Mouse (Mus musculus) midbrain, embryonic 16.5 days (tissue): ENCODE measurements around the gene Hoxa3. TPM values are rescaled to one million over a fixed set of nuclear protein-coding genes. Genes with fewer than 3 reads are reported as not detected.

Experiments used
- ATAC-seq: fragments of 200-750 bp; cut with Nextera tagmentation; 2 replicates; pipeline ENCODE4 v1.8.0; 2017; ENCODE audit warnings: moderate TSS enrichment
- H3K27ac ChIP-seq: fragments of 300-500 bp; sonication (generic); 2 replicates; pipeline ENCODE4 v1.5.1; 2014; ENCODE audit warnings: mild to moderate bottlenecking, low read length, mixed read lengths
- H3K27me3 ChIP-seq: fragments of 300-500 bp; sonication (generic); 2 replicates; pipeline ENCODE4 v1.6.1; 2014; ENCODE audit warnings: low read depth, low read length, mixed read lengths; ENCODE audit not compliant: control insufficient read depth, insufficient read depth
- H3K36me3 ChIP-seq: fragments of 300-500 bp; sonication (generic); 2 replicates; pipeline ENCODE4 v1.6.1; 2014; ENCODE audit warnings: mild to moderate bottlenecking, low read length, moderate library complexity, mixed read lengths; ENCODE audit not compliant: control insufficient read depth, insufficient read depth
- H3K4me1 ChIP-seq: fragments of 300-500 bp; sonication (generic); 2 replicates; pipeline ENCODE4 v1.6.1; 2014; ENCODE audit warnings: mild to moderate bottlenecking, low read length, mixed read lengths; ENCODE audit not compliant: control insufficient read depth, insufficient read depth
- H3K4me2 ChIP-seq: fragments of 300-500 bp; sonication (generic); 2 replicates; pipeline ENCODE4 v1.6.1; 2014; ENCODE audit warnings: mild to moderate bottlenecking, low read length, mixed read lengths
- H3K4me3 ChIP-seq: fragments of 300-500 bp; sonication (generic); 2 replicates; pipeline ENCODE4 v1.5.1; 2014; ENCODE audit warnings: low read depth, mild to moderate bottlenecking, low read length, moderate library complexity, mixed read lengths
- H3K9ac ChIP-seq: fragments of 300-500 bp; sonication (generic); 2 replicates; pipeline ENCODE4 v1.6.1; 2014; ENCODE audit warnings: low read depth, low read length, mixed read lengths
- H3K9me3 ChIP-seq: fragments of 300-500 bp; sonication (generic); replicated peaks from 2 replicates; pipeline ENCODE4 v1.6.1; 2014; ENCODE audit warnings: mild to moderate bottlenecking, low read length, mixed read lengths; ENCODE audit not compliant: control insufficient read depth, poor library complexity, severe bottlenecking
- WGBS: fragments of 180-500 bp; shearing (Covaris S2); extraction: QIAGEN DNeasy Blood & Tissue Kit; methylation state at CpG from one replicate; pipeline ENCODE4 v1.1.7; 2014; 5-methylcytosine and 5-hydroxymethylcytosine counted together
- polyA plus RNA-seq: library from polyadenylated mRNA; unstranded; fragments of >200 nt; fragmentation: Nextera tagmentation; extraction: Ambion mirVana; gene quantifications from 2 replicates; pipeline ENCODE4 v1.2.1, GENCODE M21; 2015

The Hoxa3 gene
- polyA plus RNA-seq, 1 experiment from 2014 or later, result not detected

- no peak overlapping the region for H3K27ac ChIP-seq
- ATAC-seq, result no peak
- no peak overlapping the region for H3K9ac ChIP-seq
- H3K4me1 ChIP-seq, result no peaks in the 10 kb centered on the region
- H3K4me3 ChIP-seq, result no peak overlapping the region
- no peaks in the 10 kb centered on the region for H3K9me3 ChIP-seq
- H3K36me3 ChIP-seq, result no peaks in the 10 kb centered on the region
- no peak overlapping the region for H3K4me2 ChIP-seq
- under 1% methylated on average over 59 of the region's 59 CpGs for WGBS
- peaks cover 74% of the 10 kb centered on the region for H3K27me3 ChIP-seq
Measured at GRCm38 (mm10) chr6:52253511-52254500, 40.7 kb upstream of the Hoxa3 start.

GRCm38 (mm10) chr6:52252775-52253376, 39.7 kb upstream of the Hoxa3 start:
- ATAC-seq, result no peak
- H3K4me1 ChIP-seq, result no peaks in the 10 kb centered on the region
- no peak overlapping the region for H3K9ac ChIP-seq
- H3K9me3 ChIP-seq, result no peaks in the 10 kb centered on the region
- 1% methylated on average over 35 of the region's 35 CpGs for WGBS
- peaks cover 76% of the 10 kb centered on the region for H3K27me3 ChIP-seq
- H3K27ac ChIP-seq, result no peak overlapping the region
- H3K4me3 ChIP-seq, result no peak overlapping the region
- no peak overlapping the region for H3K4me2 ChIP-seq
- H3K36me3 ChIP-seq, result no peaks in the 10 kb centered on the region

- no peaks in the 10 kb centered on the region for H3K36me3 ChIP-seq
- no peaks in the 10 kb centered on the region for H3K9me3 ChIP-seq
- no peak overlapping the region for H3K9ac ChIP-seq
- H3K4me2 ChIP-seq, result no peak overlapping the region
- no peak overlapping the region for H3K4me3 ChIP-seq
- H3K27ac ChIP-seq, result no peak overlapping the region
- WGBS, result 2% methylated on average over 24 of the region's 24 CpGs
- H3K27me3 ChIP-seq, result peaks cover 80% of the 10 kb centered on the region
- H3K4me1 ChIP-seq, result no peaks in the 10 kb centered on the region
- ATAC-seq, result no peak
Measured at GRCm38 (mm10) chr6:52252016-52252774, 39.1 kb upstream of the Hoxa3 start.

- Histone ChIP-seq H3K4me2 (no peak overlapping the region), H3K9me3 (no peaks in the 10 kb centered on the region), H3K4me1 (no peaks in the 10 kb centered on the region), H3K9ac (no peak overlapping the region), H3K27me3 (peaks cover 81% of the 10 kb centered on the region), H3K27ac (no peak overlapping the region), H3K4me3 (no peak overlapping the region), H3K36me3 (no peaks in the 10 kb centered on the region)
- ATAC-seq, result no peak
- 10% methylated on average over 7 of the region's 7 CpGs for WGBS
Measured at GRCm38 (mm10) chr6:52251177-52251879, 38.2 kb upstream of the Hoxa3 start.

- Histone ChIP-seq H3K36me3 (no peaks in the 10 kb centered on the region), H3K4me1 (no peaks in the 10 kb centered on the region), H3K9ac (no peak overlapping the region), H3K27me3 (peaks cover 85% of the 10 kb centered on the region), H3K27ac (no peak overlapping the region), H3K4me3 (no peak overlapping the region), H3K9me3 (peaks cover 4% of the 10 kb centered on the region; the same call in 1 of the 2 replicates), H3K4me2 (no peak overlapping the region)
- ATAC-seq, result no peak
- WGBS, result 2% methylated on average over 4 of the region's 4 CpGs
Measured at GRCm38 (mm10) chr6:52249826-52250225, 36.7 kb upstream of the Hoxa3 start.

- no peak overlapping the region for H3K27ac ChIP-seq
- H3K4me3 ChIP-seq, result no peak overlapping the region
- H3K4me1 ChIP-seq, result no peaks in the 10 kb centered on the region
- H3K36me3 ChIP-seq, result no peaks in the 10 kb centered on the region
- no peak overlapping the region for H3K9ac ChIP-seq
- 0% methylated on average over 16 of the region's 16 CpGs for WGBS
- peaks cover 87% of the 10 kb centered on the region for H3K27me3 ChIP-seq
- peaks cover 4% of the 10 kb centered on the region; the same call in 1 of the 2 replicates for H3K9me3 ChIP-seq
- ATAC-seq, result no peak
- H3K4me2 ChIP-seq, result no peak overlapping the region
Measured at GRCm38 (mm10) chr6:52249415-52249738, 36.2 kb upstream of the Hoxa3 start.

- no peak for ATAC-seq
- H3K4me2 ChIP-seq, result no peak overlapping the region
- WGBS, result 2% methylated on average over 27 of the region's 27 CpGs
- H3K9me3 ChIP-seq, result peaks cover 4% of the 10 kb centered on the region; the same call in 1 of the 2 replicates
- H3K27me3 ChIP-seq, result peaks cover 90% of the 10 kb centered on the region
- H3K9ac ChIP-seq, result no peak overlapping the region
- H3K27ac ChIP-seq, result no peak overlapping the region
- H3K36me3 ChIP-seq, result no peaks in the 10 kb centered on the region
- no peak overlapping the region for H3K4me3 ChIP-seq
- H3K4me1 ChIP-seq, result no peaks in the 10 kb centered on the region
Measured at GRCm38 (mm10) chr6:52248638-52249414, 35.7 kb upstream of the Hoxa3 start.
